Comparison of ENCODE assay signal across 32 mouse cellular contexts in genomic region chr9:23589024-23589423, GRCm38 (mm10).
"Had no signal": no experiment of that assay in that cellular context is flagged by ENCODE, and none has a peak within 500 bp of the region (broad histone marks: within the 10 kb centered on the region; RNA-seq: fewer than 3 reads in every experiment).

No protein-coding gene starts in this region.

- H3K27me3 ChIP-seq: limb, embryonic 12.5 days; limb, embryonic 13.5 days; limb, embryonic 15.5 days; liver, embryonic 12.5 days; liver, embryonic 13.5 days; liver, embryonic 15.5 days; lung, embryonic 15.5 days; megakaryocyte, embryonic 14.5 days; midbrain, embryonic 12.5 days; midbrain, embryonic 13.5 days; midbrain, embryonic 15.5 days; neural tube, embryonic 12.5 days had no signal

- H3K4me1 ChIP-seq: limb, embryonic 10.5 days; limb, embryonic 12.5 days; limb, embryonic 13.5 days; limb, embryonic 15.5 days; liver, embryonic 12.5 days; liver, embryonic 13.5 days; liver, embryonic 15.5 days; megakaryocyte, embryonic 14.5 days; midbrain, embryonic 10.5 days; midbrain, embryonic 12.5 days; midbrain, embryonic 13.5 days; midbrain, embryonic 15.5 days; neural tube, embryonic 12.5 days had no signal

- H3K9me3 ChIP-seq: limb, embryonic 10.5 days; limb, embryonic 12.5 days; limb, embryonic 13.5 days; limb, embryonic 15.5 days; liver, embryonic 12.5 days; liver, embryonic 13.5 days; liver, embryonic 15.5 days; lung, embryonic 15.5 days; megakaryocyte, embryonic 14.5 days; midbrain, embryonic 10.5 days; midbrain, embryonic 12.5 days; midbrain, embryonic 13.5 days; midbrain, embryonic 15.5 days; neural tube, embryonic 12.5 days had no signal

- H3K9ac ChIP-seq: limb, embryonic 12.5 days; limb, embryonic 13.5 days; limb, embryonic 15.5 days; liver, embryonic 12.5 days; liver, embryonic 13.5 days; liver, embryonic 14.5 days; liver, embryonic 15.5 days; liver, postnatal 0 days; lung, embryonic 14.5 days; lung, embryonic 15.5 days; midbrain, embryonic 12.5 days; midbrain, embryonic 13.5 days; midbrain, embryonic 15.5 days; neural tube, embryonic 12.5 days had no signal

- H3K27ac ChIP-seq: limb, embryonic 10.5 days; limb, embryonic 12.5 days; limb, embryonic 13.5 days; limb, embryonic 15.5 days; liver, embryonic 12.5 days; liver, embryonic 13.5 days; liver, embryonic 14.5 days; liver, embryonic 15.5 days; lung, embryonic 15.5 days; macrophage; midbrain, embryonic 10.5 days; midbrain, embryonic 12.5 days; midbrain, embryonic 13.5 days; midbrain, embryonic 15.5 days; neural tube, embryonic 12.5 days had no signal

- DNase-seq: left cerebral cortex, postnatal 4 days; liver; liver, embryonic 13.5 days; liver, postnatal 0 days; lung, adult 18-20 months; lung, adult 2 months; lung, embryonic 14.5 days; lung, postnatal 10 days; lung, postnatal 14 days; lung, postnatal 36 days; lung, postnatal 4 days; midbrain, embryonic 14.5 days had no signal

- H3K36me3 ChIP-seq: limb, embryonic 10.5 days; limb, embryonic 12.5 days; limb, embryonic 13.5 days; limb, embryonic 15.5 days; liver, embryonic 12.5 days; liver, embryonic 13.5 days; liver, embryonic 15.5 days; lung, embryonic 15.5 days; midbrain, embryonic 10.5 days; midbrain, embryonic 12.5 days; midbrain, embryonic 13.5 days; midbrain, embryonic 15.5 days; neural tube, embryonic 12.5 days had no signal

- H3K4me2 ChIP-seq: limb, embryonic 12.5 days; limb, embryonic 13.5 days; limb, embryonic 15.5 days; liver, embryonic 11.5 days; liver, embryonic 12.5 days; liver, embryonic 13.5 days; liver, embryonic 15.5 days; lung, embryonic 14.5 days; lung, embryonic 15.5 days; midbrain, embryonic 11.5 days; midbrain, embryonic 12.5 days; midbrain, embryonic 13.5 days; midbrain, embryonic 15.5 days; neural tube, embryonic 12.5 days had no signal

- H3K4me3 ChIP-seq: limb, embryonic 10.5 days; limb, embryonic 12.5 days; limb, embryonic 13.5 days; limb, embryonic 15.5 days; liver, embryonic 12.5 days; liver, embryonic 13.5 days; liver, embryonic 15.5 days; lung, embryonic 15.5 days; megakaryocyte, embryonic 14.5 days; midbrain, embryonic 10.5 days; midbrain, embryonic 12.5 days; midbrain, embryonic 13.5 days; midbrain, embryonic 15.5 days; myocyte; neural tube, embryonic 12.5 days had no signal

- ATAC-seq: liver, embryonic 12.5 days; liver, postnatal 0 days; lung, postnatal 0 days; midbrain, embryonic 13.5 days; midbrain, embryonic 15.5 days; midbrain, embryonic 16.5 days had no signal
